Mouse (Mus musculus) hindbrain, embryonic 10.5 days (tissue): ENCODE results near the gene Arsg. TPM values are rescaled to one million over a fixed set of nuclear protein-coding genes. Genes with fewer than 3 reads are reported as not detected.

Experiments
- DNase-seq: peaks from one replicate; pipeline ENCODE4 v3.0.0-alpha.2; 2017; ENCODE audit warnings: low spot score
- H3K27ac ChIP-seq: fragments of 300-500 bp; sonication (generic); 2 replicates; pipeline ENCODE4 v1.5.1; 2016; ENCODE audit warnings: mild to moderate bottlenecking, moderate library complexity
- H3K27me3 ChIP-seq: fragments of 300-500 bp; sonication (generic); 2 replicates; pipeline ENCODE4 v1.6.1; 2016; ENCODE audit warnings: mild to moderate bottlenecking; ENCODE audit not compliant: poor library complexity, insufficient read depth, severe bottlenecking
- H3K36me3 ChIP-seq: fragments of 300-500 bp; sonication (generic); 2 replicates; pipeline ENCODE4 v1.6.1; 2016; ENCODE audit warnings: mild to moderate bottlenecking, moderate library complexity
- H3K4me1 ChIP-seq: fragments of 300-500 bp; sonication (generic); replicated peaks from 2 replicates; pipeline ENCODE4 v1.6.1; 2016; ENCODE audit warnings: mild to moderate bottlenecking
- H3K4me3 ChIP-seq: fragments of 300-500 bp; sonication (generic); 2 replicates; pipeline ENCODE4 v1.5.1; 2016; ENCODE audit warnings: mild to moderate bottlenecking, moderate library complexity
- H3K9me3 ChIP-seq: fragments of 300-500 bp; sonication (generic); 2 replicates; pipeline ENCODE4 v1.6.1; 2016; ENCODE audit warnings: mild to moderate bottlenecking, moderate library complexity
- WGBS: fragments of 180-500 bp; shearing (Covaris S2); methylation state at CpG from one replicate; pipeline ENCODE4 v1.1.7; 2016; 5-methylcytosine and 5-hydroxymethylcytosine counted together
- polyA plus RNA-seq: library from polyadenylated mRNA; unstranded; fragments of >200 nt; fragmentation: Nextera tagmentation; extraction: Ambion mirVana; gene quantifications from 2 replicates; pipeline ENCODE4 v1.2.1, GENCODE M21; 2016

Gene Arsg
- polyA plus RNA-seq, 1 experiment from 2014 or later: 3.8 TPM

DNA sequence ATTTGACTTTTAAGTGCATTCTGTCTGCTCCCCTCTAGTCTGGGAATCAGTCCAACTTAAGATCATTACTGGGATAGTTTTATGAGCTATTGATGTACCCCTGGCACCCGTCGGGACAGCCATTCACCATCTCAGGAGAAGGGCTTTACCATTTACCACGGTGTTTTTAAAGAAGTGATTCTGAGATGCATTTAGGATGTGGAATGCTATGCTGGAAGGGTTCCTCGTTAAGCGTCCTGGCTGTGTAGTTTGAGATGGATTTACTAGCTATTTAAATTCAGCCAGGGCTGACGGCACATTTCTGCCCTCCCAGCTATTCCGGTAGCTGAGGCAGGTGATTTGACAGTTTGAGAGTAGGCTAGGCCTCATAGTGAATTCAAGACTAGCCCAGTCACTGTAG, 71.3 kb downstream of the Arsg start:
- Histone ChIP-seq H3K4me3 (no peak overlapping the region), H3K9me3 (no peaks in the 10 kb centered on the region), H3K36me3 (no peaks in the 10 kb centered on the region), H3K27me3 (no peaks in the 10 kb centered on the region), H3K27ac (no peak overlapping the region), H3K4me1 (peaks cover 30% of the 10 kb centered on the region)
- 87% methylated on average over 7 of the region's 7 CpGs for WGBS
- no peak for DNase-seq

DNA sequence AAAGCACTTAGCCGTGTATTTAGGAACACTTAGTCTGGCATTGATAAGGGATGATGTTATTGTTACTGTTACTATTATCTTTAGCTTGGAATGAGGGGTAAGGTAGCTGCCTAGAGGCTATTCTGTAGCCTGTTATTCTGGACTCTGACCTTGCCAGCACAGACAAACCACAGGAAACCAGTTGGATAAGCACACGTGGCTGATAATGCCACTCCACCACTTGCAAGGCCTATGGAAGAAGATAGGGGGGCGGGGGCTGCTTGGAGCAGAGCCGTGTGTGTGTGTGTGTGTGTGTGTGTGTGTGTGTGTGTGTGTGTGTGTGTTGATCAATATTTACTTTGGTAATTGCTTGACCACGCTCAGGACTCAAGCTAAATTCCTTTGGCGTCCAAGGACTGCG, 72.1 kb downstream of the Arsg start:
- Histone ChIP-seq H3K27ac (no peak overlapping the region), H3K27me3 (no peaks in the 10 kb centered on the region), H3K36me3 (no peaks in the 10 kb centered on the region), H3K4me1 (peaks cover 24% of the 10 kb centered on the region), H3K4me3 (no peak overlapping the region), H3K9me3 (no peaks in the 10 kb centered on the region)
- 74% methylated on average over 7 of the region's 7 CpGs for WGBS
- DNase-seq: no peak

DNA sequence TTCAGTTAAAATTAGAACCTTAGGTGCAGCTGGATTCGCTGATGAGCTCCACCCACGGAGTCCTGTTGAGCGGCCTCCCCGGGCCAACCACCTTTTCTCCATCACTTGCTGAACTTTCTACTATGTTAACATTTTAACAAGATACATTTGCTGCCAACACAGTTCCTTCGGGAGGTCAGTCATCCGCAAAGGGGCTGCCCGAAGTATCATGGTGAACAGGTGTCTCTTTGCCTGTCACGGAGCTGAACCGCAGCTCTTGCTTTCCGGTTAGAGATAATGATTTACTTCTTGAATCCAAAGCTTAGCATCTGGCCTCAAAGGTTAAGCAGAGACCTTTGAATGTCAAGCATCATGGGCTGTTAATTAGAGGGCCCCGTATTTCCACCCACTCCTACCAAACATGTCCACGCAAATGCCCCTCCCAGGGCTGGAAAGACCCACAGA, 72.5 kb downstream of the Arsg start:
- DNase-seq: no peak
- no peaks in the 10 kb centered on the region for H3K27me3 ChIP-seq
- no peak overlapping the region for H3K27ac ChIP-seq
- 76% methylated on average over 12 of the region's 12 CpGs for WGBS
- H3K9me3 ChIP-seq: no peaks in the 10 kb centered on the region
- H3K4me3 ChIP-seq: no peak overlapping the region
- H3K4me1 ChIP-seq: peaks cover 24% of the 10 kb centered on the region
- H3K36me3 ChIP-seq: no peaks in the 10 kb centered on the region

DNA sequence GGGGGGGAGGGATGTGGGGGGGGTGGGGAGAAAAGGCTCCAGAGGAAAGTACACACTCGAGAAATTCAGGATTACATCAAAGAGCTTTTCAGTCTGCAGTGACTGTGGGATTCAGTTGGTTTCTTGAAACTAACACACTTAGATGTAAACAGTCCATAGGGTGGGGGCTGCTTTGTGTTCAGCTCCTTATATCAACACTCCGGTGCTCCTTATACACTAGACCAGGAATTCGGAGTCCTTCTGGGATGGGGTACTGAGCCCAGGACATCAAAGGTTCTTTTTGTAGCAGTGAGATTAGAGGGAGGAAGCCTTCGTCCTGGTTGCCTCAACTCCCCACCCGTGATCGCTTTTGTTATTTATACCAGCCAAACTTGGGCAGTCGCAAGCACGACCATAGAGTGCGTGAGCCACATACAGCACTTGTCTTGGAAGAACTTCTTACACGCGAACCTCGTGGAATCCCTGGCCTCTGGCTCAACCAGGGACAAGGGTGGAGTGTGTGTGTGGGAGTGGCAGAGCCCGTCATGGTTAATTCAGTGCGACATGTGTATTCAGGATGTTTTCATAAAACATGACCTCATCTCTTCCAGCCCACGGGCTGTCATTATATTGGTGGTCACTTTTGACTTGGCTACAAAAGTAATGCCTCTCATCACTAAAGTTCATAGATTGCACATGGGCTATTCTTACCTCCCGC, 73.3 kb downstream of the Arsg start:
- no peak for DNase-seq

DNA sequence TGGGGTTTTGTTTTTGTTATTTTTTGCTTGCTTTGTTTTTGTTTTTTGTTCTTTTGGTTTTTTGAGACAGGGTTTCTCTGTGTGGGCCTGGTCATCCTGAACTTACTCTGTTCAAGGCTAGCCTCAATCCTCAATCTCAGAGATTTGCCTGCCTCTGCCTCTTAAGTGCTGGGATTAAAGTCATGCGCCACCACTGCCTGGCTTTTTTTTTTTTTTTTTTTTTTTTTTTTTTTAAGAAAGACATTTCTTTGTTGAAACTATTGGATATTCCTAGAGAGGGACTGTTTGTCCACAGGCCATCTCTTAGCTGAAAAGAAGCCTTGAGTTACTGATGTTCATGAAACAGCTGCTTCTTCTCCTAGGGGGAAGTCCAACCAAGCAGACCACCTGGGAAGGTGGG, 74.5 kb downstream of the Arsg start:
- Histone ChIP-seq H3K36me3 (no peaks in the 10 kb centered on the region), H3K9me3 (no peaks in the 10 kb centered on the region), H3K4me1 (peaks cover 24% of the 10 kb centered on the region), H3K27me3 (no peaks in the 10 kb centered on the region), H3K4me3 (no peak overlapping the region), H3K27ac (no peak overlapping the region)
- no peak for DNase-seq
- WGBS: 91% methylated on average over 1 of the region's 1 CpGs

More for the DNA sequence above, 73.3 kb downstream of the Arsg start:
- Histone ChIP-seq H3K9me3 (no peaks in the 10 kb centered on the region), H3K4me1 (peaks cover 24% of the 10 kb centered on the region), H3K27ac (no peak overlapping the region), H3K27me3 (no peaks in the 10 kb centered on the region), H3K36me3 (no peaks in the 10 kb centered on the region), H3K4me3 (no peak overlapping the region)
- WGBS: 64% methylated on average over 16 of the region's 16 CpGs

DNA sequence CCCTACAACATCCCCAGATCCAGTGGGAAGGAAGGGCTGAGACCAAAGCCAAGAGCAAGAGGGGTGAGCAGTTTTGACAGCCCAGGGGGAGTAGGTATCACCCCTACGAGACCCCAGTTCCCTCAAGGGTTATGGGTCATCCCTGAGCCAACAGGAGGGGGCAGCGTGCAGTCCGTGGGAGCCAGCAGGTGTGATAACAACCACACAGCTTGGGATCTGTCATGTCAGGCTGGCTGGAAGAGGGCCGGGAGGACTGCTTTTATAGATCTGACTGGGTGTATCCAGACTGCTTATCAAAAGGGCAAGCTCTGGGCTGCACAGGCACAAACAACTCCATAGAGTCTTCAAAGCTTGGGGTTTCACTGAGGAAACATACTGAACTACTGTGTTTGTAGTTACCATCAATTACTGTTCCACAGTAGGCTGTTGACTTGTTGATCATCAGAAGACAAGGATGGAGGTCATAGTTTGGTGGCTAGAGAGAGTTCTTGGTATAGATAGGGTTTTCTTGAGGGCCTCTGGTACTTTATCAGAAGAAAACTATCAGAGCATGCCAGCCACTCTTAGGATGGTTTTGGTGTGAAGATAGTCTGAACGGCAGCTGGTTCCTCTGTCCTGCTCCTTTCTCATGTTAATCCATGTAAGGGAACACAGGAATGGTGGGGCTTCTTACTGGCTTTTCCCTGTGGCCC, 76.6 kb downstream of the Arsg start:
- H3K36me3 ChIP-seq: no peaks in the 10 kb centered on the region
- WGBS: 72% methylated on average over 5 of the region's 5 CpGs
- no peaks in the 10 kb centered on the region for H3K27me3 ChIP-seq
- H3K9me3 ChIP-seq: no peaks in the 10 kb centered on the region
- H3K4me1 ChIP-seq: peaks cover 26% of the 10 kb centered on the region
- peak overlapping the region; percentile 50; the same call in 1 of the 2 replicates for H3K27ac ChIP-seq
- no peak for DNase-seq
- H3K4me3 ChIP-seq: no peak overlapping the region

DNA sequence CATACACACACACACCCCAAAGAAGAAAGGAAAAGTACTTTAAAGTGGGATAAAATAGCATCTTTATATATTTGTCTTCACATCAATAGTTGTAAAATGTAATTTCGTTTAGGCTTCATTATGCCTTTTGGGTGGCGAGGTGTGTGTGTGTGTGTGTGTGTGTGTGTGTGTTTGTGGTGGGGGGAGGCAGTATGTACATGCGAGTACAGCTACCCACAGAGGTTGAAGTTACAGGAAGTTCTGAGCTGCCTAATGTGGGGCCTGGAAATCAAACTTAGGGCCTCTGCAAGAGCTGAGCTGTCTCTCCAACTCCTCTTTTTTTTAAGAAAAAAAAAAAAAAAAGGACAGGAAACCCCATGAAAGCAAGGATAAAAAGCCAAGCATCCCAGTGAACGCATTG, 80.7 kb downstream of the Arsg start:
- WGBS: 76% methylated on average over 4 of the region's 4 CpGs

DNA sequence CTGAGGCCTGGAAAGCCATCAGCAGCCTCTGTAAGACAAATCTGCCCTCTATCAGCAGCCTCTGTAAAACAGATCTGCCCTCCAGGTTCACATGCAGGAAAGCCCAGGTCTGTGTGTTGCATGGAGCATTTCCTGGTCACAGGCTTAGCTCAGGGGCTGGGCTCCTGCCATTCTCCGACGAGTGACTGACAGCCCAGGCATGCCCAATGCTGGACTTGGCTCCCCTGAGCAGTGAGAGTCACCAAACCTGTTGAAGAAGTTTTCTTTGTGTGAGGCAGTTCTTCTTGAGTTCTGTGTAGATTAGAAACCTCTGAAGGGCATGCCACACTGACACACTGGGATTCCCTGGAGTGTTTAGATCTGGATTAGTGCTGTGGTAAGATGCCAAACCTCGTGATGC, 81.3 kb downstream of the Arsg start:
- Histone ChIP-seq H3K27me3 (no peaks in the 10 kb centered on the region), H3K27ac (no peak overlapping the region), H3K9me3 (no peaks in the 10 kb centered on the region), H3K4me1 (peaks cover 6% of the 10 kb centered on the region; the same call in 1 of the 2 replicates), H3K36me3 (no peaks in the 10 kb centered on the region), H3K4me3 (no peak overlapping the region)
- 47% methylated on average over 3 of the region's 3 CpGs for whole genome bisulfite sequencing
- no peak for DNase-seq

More for the DNA sequence above, 80.7 kb downstream of the Arsg start:
- no peak overlapping the region for H3K4me3 ChIP-seq
- no peak for DNase-seq
- H3K4me1 ChIP-seq: peaks cover 6% of the 10 kb centered on the region; the same call in 1 of the 2 replicates
- H3K27ac ChIP-seq: 0 out of 2 replicates have a peak overlapping the region, but pooled peaks have one; percentile 1
- H3K27me3 ChIP-seq: no peaks in the 10 kb centered on the region
- no peaks in the 10 kb centered on the region for H3K9me3 ChIP-seq
- H3K36me3 ChIP-seq: no peaks in the 10 kb centered on the region

DNA sequence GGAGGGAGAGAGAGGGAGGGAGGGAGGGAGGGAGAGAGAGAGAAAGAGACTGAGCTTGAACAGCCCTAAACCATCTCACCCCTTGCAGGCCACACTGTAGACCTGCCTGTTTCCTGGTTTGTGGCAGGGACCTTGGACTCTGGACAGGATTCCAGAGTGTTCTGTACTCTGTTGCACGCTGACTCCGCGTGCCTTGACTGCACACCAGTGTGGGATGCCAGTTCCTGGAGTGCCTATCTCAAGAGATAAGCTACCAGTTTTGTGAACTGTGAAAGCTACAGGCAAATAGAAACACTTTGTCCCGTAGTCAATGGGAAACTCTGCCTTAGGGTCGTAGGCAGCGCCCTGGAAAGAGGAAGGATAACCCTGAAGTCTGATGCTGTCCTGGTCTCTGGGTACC, 83.0 kb downstream of the Arsg start:
- Histone ChIP-seq H3K27me3 (no peaks in the 10 kb centered on the region), H3K27ac (peak overlapping the region; percentile 53; the same call in 1 of the 2 replicates), H3K36me3 (no peaks in the 10 kb centered on the region), H3K9me3 (no peaks in the 10 kb centered on the region), H3K4me3 (no peak overlapping the region), H3K4me1 (peaks cover 6% of the 10 kb centered on the region; the same call in 1 of the 2 replicates)
- 90% methylated on average over 6 of the region's 6 CpGs for WGBS
- DNase-seq: no peak

DNA sequence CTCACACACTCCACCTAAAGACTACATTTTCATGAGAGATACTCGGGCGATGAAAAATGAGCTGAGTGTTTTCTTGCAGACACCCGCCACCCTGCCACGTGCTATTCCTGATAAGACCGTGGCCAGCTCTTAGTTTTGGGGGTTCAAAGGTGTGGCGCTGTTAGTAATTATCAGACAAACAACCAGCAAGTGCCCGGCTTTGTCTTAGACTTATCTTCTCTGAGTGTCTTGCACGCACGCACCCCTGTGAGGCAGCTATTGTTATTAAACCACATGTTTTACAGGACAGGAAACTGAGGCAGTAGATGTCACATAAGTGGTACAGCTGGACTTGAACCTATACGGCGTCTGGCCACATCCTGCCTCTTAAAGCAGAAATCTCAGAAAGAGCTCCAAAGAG, 84.2 kb downstream of the Arsg start:
- no peak overlapping the region for H3K4me3 ChIP-seq
- H3K9me3 ChIP-seq: no peaks in the 10 kb centered on the region
- H3K27ac ChIP-seq: no peak overlapping the region
- 90% methylated on average over 11 of the region's 11 CpGs for WGBS
- no peaks in the 10 kb centered on the region for H3K36me3 ChIP-seq
- no peaks in the 10 kb centered on the region for H3K27me3 ChIP-seq
- peaks cover 6% of the 10 kb centered on the region; the same call in 1 of the 2 replicates for H3K4me1 ChIP-seq
- no peak for DNase-seq

DNA sequence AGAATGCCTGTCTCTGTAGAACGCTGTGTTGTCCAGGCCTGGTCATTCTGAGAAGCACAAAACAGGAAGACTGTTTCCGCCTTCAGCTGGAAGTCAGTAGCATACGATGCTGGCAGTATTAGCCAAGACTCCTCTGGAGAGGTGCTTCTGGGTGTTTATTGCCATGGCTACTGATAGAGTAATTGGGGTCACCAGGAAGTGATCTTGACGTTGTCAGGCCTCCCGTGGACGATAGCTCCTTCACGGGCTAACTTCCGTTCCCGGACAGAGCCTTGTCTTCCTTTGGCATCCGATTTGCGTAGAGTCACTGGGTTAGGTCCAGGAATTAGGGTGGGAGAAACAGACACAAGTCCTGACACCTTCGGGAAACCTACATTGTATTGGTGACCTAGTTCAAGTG, 86.1 kb downstream of the Arsg start:
- no peak for DNase-seq
- WGBS: 93% methylated on average over 12 of the region's 12 CpGs
- no peaks in the 10 kb centered on the region for H3K9me3 ChIP-seq
- H3K4me1 ChIP-seq: no peaks in the 10 kb centered on the region; the same call in 1 of the 2 replicates
- H3K27me3 ChIP-seq: no peaks in the 10 kb centered on the region
- H3K27ac ChIP-seq: no peak overlapping the region
- H3K36me3 ChIP-seq: no peaks in the 10 kb centered on the region
- no peak overlapping the region for H3K4me3 ChIP-seq

DNA sequence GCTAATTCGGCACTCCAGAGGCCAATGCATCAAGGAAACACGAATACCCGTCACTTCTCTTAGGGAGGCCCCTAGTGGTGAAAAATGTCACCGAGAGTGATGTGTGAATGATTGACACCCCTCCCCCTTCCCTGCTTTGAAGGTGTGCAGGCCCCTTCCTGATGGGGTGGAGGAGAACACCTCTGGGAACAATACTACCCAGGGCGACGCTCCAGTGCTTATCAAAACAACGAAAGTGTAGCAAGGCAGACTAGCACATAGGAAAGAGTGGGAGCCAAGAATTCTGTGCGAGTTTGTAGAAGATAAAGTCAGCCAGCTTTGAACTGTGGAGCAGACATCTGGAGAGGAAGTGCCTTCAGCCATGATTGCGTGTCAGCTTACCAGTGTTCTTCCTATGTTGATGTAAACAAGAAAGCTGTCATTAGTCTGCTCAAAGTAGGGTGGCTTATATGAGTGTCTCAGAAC, 87.7 kb downstream of the Arsg start:
- H3K4me3 ChIP-seq: no peak overlapping the region
- H3K4me1 ChIP-seq: no peaks in the 10 kb centered on the region; the same call in 1 of the 2 replicates
- H3K27ac ChIP-seq: no peak overlapping the region
- no peaks in the 10 kb centered on the region for H3K36me3 ChIP-seq
- 34% methylated on average over 9 of the region's 9 CpGs for WGBS
- no peak for DNase-seq
- no peaks in the 10 kb centered on the region for H3K27me3 ChIP-seq
- no peaks in the 10 kb centered on the region for H3K9me3 ChIP-seq

DNA sequence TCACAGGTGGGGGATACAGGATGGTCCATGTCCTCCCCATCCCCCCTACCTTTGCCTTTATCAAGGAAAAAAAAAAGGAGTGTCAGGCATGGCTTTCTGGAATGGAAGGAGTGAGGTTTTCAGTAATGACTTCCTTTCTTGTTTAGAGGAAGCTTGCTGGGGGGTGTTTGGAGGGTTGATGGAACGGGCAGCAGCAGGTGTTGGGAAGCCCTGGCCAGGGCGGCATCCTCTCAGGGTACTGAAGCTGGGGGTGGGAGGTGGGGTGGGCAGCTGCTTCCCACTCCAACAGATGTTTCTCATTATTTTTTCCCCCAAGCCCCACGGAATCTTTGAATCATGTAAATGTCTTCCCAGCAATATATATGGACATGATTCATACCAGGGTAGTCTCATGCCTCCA, 88.3 kb downstream of the Arsg start:
- 74% methylated on average over 3 of the region's 3 CpGs for WGBS
- H3K27me3 ChIP-seq: no peaks in the 10 kb centered on the region
- DNase-seq: no peak
- no peaks in the 10 kb centered on the region for H3K9me3 ChIP-seq
- no peaks in the 10 kb centered on the region; the same call in 1 of the 2 replicates for H3K4me1 ChIP-seq
- H3K36me3 ChIP-seq: no peaks in the 10 kb centered on the region
- H3K27ac ChIP-seq: no peak overlapping the region
- H3K4me3 ChIP-seq: no peak overlapping the region
